Mouse (Mus musculus): ENCODE data around the gene AB124611.
A peak's percentile ranks its signal among the peaks of the same experiment; 100 is the strongest.

- TF ChIP-seq CTCF (conservative IDR thresholded peaks at IDR 0.05; ENCODE audit: low read length) (peak; percentile 75), POU5F1 (IDR thresholded peaks at IDR 0.05; ENCODE audit: borderline replicate concordance, low read length) (no peak), NANOG (IDR thresholded peaks at IDR 0.05; ENCODE audit: borderline replicate concordance, low read length) (no peak)
These were observed 48.3 kb upstream of the AB124611 start for GRCm38 (mm10) chr9:21477707-21478106.

Measured in E14TG2a.4 (cell line).